Mouse (Mus musculus): ENCODE data around the gene Retreg2. TPM values are rescaled to one million over a fixed set of nuclear protein-coding genes. Genes with fewer than 3 reads are reported as not detected.
A peak's percentile ranks its signal among the peaks of the same experiment; 100 is the strongest.

Retreg2 gene
- polyA plus RNA-seq, 1 experiment = 92.9 TPM

DNA sequence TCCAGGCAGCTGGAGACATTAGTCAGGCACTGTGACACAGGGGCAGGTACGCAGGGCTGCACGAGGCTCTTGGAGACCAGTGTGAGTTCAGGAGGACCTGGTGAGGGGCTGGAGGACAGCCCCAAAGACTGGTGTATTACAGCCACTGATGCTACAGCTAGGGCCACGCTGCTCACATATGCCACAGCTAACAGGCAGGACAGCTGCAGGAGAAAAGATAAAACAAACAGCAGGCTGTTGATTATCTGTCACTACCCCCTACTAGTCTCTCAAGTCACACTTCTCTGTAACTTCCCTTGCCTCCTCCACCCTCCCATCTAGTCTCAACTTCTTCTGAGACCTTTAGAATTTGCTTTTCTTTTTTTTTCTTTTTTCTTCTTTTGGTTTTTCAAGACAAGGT, 5.8 kb upstream of the Retreg2 start:
- WGBS = 63% methylated on average over 3 of the region's 3 CpGs
- Histone ChIP-seq H3K4me1 (ENCODE audit: control insufficient read depth, insufficient read depth, low read length) (no peaks in the 10 kb centered on the region; the same call in 1 of the 2 replicates), H3K27ac (ENCODE audit: control insufficient read depth, insufficient read depth, low read depth, low read length, poor library complexity) (peak overlapping the region; percentile 75), H3K4me3 (replicated peaks; ENCODE audit: control insufficient read depth, low read depth, low read length) (no peak overlapping the region)
- TF ChIP-seq POLR2A (IDR thresholded peaks at IDR 0.05; ENCODE audit: borderline replicate concordance, control insufficient read depth, low read depth, low read length) = no peak
- no peak for TF ChIP-seq CTCF (IDR thresholded peaks at IDR 0.05; ENCODE audit: control insufficient read depth, insufficient read depth, low read length)

DNA sequence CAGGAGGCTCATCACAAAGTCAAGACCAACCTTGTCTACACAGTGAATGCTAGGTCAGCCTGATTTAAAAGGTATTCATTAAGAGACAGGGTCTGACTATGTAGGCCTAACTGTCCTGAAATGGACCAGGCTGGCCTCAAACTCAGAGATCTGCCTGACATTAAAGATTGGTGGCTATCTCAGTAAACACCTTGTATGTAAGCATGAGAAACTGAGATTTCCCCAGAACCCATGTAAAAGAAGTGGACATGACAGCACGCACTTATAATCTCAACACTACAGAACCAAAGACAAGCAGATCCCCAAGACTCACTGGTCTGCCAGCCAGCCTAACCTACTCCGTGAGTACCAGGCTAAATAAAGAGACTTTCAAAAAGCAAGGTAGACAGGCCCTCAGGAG, 4.1 kb upstream of the Retreg2 start:
- Histone ChIP-seq H3K4me1 (ENCODE audit: control insufficient read depth, insufficient read depth, low read length) (peaks cover 1% of the 10 kb centered on the region; the same call in 1 of the 2 replicates), H3K27ac (ENCODE audit: control insufficient read depth, insufficient read depth, low read depth, low read length, poor library complexity) (no peak overlapping the region), H3K4me3 (replicated peaks; ENCODE audit: control insufficient read depth, low read depth, low read length) (no peak overlapping the region)
- WGBS = 83% methylated on average over 2 of the region's 2 CpGs
- TF ChIP-seq CTCF (IDR thresholded peaks at IDR 0.05; ENCODE audit: control insufficient read depth, insufficient read depth, low read length) (no peak), POLR2A (IDR thresholded peaks at IDR 0.05; ENCODE audit: borderline replicate concordance, control insufficient read depth, low read depth, low read length) (no peak)

DNA sequence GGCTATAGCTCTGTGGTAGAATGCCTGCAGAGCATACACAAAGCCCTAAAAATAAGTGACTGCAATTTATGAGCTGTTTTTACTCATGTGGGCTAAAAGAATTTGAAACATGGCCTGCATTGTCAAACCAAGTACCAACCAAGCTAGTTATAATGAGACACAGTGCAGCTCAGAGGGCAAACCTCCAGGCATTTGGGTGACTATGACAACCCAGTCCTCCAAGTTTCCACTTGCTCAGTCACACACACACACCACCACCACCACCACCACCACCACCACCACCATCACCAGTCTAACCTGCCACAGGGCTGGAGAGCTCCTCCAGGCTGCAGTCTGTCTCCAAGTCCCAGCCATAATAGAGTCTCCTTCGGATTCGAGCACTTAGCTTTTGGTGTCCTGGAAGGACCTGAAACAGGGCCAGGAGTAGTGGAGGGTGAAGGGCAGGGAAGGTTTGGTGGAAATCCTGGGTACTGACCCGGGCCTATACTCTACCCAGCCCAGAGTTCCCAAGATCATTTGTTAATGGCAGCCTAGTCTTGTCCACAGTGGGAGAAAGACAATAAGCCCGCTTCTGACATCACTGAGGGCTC, 1.9 kb upstream of the Retreg2 start:
- peak overlapping the region; percentile 92 for H3K27ac ChIP-seq (ENCODE audit: control insufficient read depth, insufficient read depth, low read depth, low read length, poor library complexity)
- no peak for TF ChIP-seq POLR2A (IDR thresholded peaks at IDR 0.05; ENCODE audit: borderline replicate concordance, control insufficient read depth, low read depth, low read length)
- TF ChIP-seq CTCF (IDR thresholded peaks at IDR 0.05; ENCODE audit: control insufficient read depth, insufficient read depth, low read length) = no peak
- H3K4me1 ChIP-seq (ENCODE audit: control insufficient read depth, insufficient read depth, low read length) = peaks cover 2% of the 10 kb centered on the region; the same call in 1 of the 2 replicates
- H3K4me3 ChIP-seq (replicated peaks; ENCODE audit: control insufficient read depth, low read depth, low read length) = peak overlapping the region; percentile 78
- WGBS = 35% methylated on average over 4 of the region's 4 CpGs

- peak overlapping the region; percentile 78 for H3K4me3 ChIP-seq (replicated peaks; ENCODE audit: control insufficient read depth, low read depth, low read length)
- peaks cover 2% of the 10 kb centered on the region; the same call in 1 of the 2 replicates for H3K4me1 ChIP-seq (ENCODE audit: control insufficient read depth, insufficient read depth, low read length)
- H3K27ac ChIP-seq (ENCODE audit: control insufficient read depth, insufficient read depth, low read depth, low read length, poor library complexity) = peak overlapping the region; percentile 92
- peak; percentile 98 for TF ChIP-seq POLR2A (IDR thresholded peaks at IDR 0.05; ENCODE audit: borderline replicate concordance, control insufficient read depth, low read depth, low read length)
- no peak for TF ChIP-seq CTCF (IDR thresholded peaks at IDR 0.05; ENCODE audit: control insufficient read depth, insufficient read depth, low read length)
- WGBS = under 1% methylated on average over 53 of the region's 53 CpGs
Observed at GRCm38 (mm10) chr1:75141486-75142190, 940 bp upstream of the Retreg2 start.

GRCm38 (mm10) chr1:75145589-75145988, 3.0 kb downstream of the Retreg2 start:
- TF ChIP-seq POLR2A (IDR thresholded peaks at IDR 0.05; ENCODE audit: borderline replicate concordance, control insufficient read depth, low read depth, low read length) = no peak
- no peak for TF ChIP-seq CTCF (IDR thresholded peaks at IDR 0.05; ENCODE audit: control insufficient read depth, insufficient read depth, low read length)
- Histone ChIP-seq H3K4me1 (ENCODE audit: control insufficient read depth, insufficient read depth, low read length) (peaks cover 2% of the 10 kb centered on the region; the same call in 1 of the 2 replicates), H3K27ac (ENCODE audit: control insufficient read depth, insufficient read depth, low read depth, low read length, poor library complexity) (no peak overlapping the region), H3K4me3 (replicated peaks; ENCODE audit: control insufficient read depth, low read depth, low read length) (no peak overlapping the region)
- 72% methylated on average over 3 of the region's 3 CpGs for WGBS

GRCm38 (mm10) chr1:75147411-75148135, 5.0 kb downstream of the Retreg2 start:
- H3K4me3 ChIP-seq (replicated peaks; ENCODE audit: control insufficient read depth, low read depth, low read length) = no peak overlapping the region
- TF ChIP-seq POLR2A (IDR thresholded peaks at IDR 0.05; ENCODE audit: borderline replicate concordance, control insufficient read depth, low read depth, low read length) (no peak), CTCF (IDR thresholded peaks at IDR 0.05; ENCODE audit: control insufficient read depth, insufficient read depth, low read length) (no peak)
- H3K27ac ChIP-seq (ENCODE audit: control insufficient read depth, insufficient read depth, low read depth, low read length, poor library complexity) = no peak overlapping the region
- H3K4me1 ChIP-seq (ENCODE audit: control insufficient read depth, insufficient read depth, low read length) = peaks cover 2% of the 10 kb centered on the region; the same call in 1 of the 2 replicates
- 87% methylated on average over 7 of the region's 7 CpGs for WGBS

GRCm38 (mm10) chr1:75148727-75149126, 6.1 kb downstream of the Retreg2 start:
- H3K4me1 ChIP-seq (ENCODE audit: control insufficient read depth, insufficient read depth, low read length) = peaks cover 1% of the 10 kb centered on the region; the same call in 1 of the 2 replicates
- H3K4me3 ChIP-seq (replicated peaks; ENCODE audit: control insufficient read depth, low read depth, low read length) = no peak overlapping the region
- TF ChIP-seq CTCF (IDR thresholded peaks at IDR 0.05; ENCODE audit: control insufficient read depth, insufficient read depth, low read length) (no peak), POLR2A (IDR thresholded peaks at IDR 0.05; ENCODE audit: borderline replicate concordance, control insufficient read depth, low read depth, low read length) (no peak)
- no peak overlapping the region for H3K27ac ChIP-seq (ENCODE audit: control insufficient read depth, insufficient read depth, low read depth, low read length, poor library complexity)
- WGBS = 88% methylated on average over 4 of the region's 4 CpGs

DNA sequence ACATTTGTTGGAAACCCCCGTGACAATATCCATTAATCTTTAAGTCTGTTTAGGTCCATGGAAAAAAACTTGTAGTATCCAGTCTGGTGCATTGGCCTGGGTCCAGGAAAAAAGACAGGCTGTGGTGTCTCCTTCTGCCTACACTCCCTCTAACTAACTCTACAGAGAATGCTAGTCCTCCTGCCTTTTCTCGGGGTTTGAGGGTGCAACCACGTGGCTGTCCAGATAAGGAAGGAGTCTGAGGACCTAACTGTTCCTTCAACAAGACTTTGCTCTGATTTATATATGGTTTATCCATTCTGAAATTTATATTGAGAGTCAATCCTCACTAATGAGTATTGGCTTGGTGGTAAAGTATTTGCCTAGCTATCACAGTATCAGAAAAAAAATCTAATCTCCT, 13.3 kb downstream of the Retreg2 start:
- H3K27ac ChIP-seq (ENCODE audit: control insufficient read depth, insufficient read depth, low read depth, low read length, poor library complexity) = no peak overlapping the region
- TF ChIP-seq CTCF (IDR thresholded peaks at IDR 0.05; ENCODE audit: control insufficient read depth, insufficient read depth, low read length) (no peak), POLR2A (IDR thresholded peaks at IDR 0.05; ENCODE audit: borderline replicate concordance, control insufficient read depth, low read depth, low read length) (no peak)
- H3K4me3 ChIP-seq (replicated peaks; ENCODE audit: control insufficient read depth, low read depth, low read length) = no peak overlapping the region
- H3K4me1 ChIP-seq (ENCODE audit: control insufficient read depth, insufficient read depth, low read length) = peaks cover 2% of the 10 kb centered on the region
- WGBS = 51% methylated on average over 3 of the region's 3 CpGs

All from bone marrow, adult 2 months (tissue).